Mouse (Mus musculus): ENCODE data around the gene Parp11. TPM values are rescaled to one million over a fixed set of nuclear protein-coding genes. Genes with fewer than 3 reads are reported as not detected.

Gene Parp11
- polyA plus RNA-seq (2012; ENCODE audit: low replicate concordance), result 7.1 and 15.8 TPM in 2 replicates

GRCm38 (mm10) chr6:127446436-127446890, at the start of gene Parp11:
TSS of gene Parp11 (plus strand) at chr6:127446840.

Other genes with a start within 250 kb of the Parp11 start
- gene Cracr2a, start 114.5 kb downstream of the Parp11 start, polyA plus RNA-seq (2012; ENCODE audit: low replicate concordance), result 0.12 and 0.93 TPM in 2 replicates